Mouse (Mus musculus) midbrain, postnatal 0 days (tissue): Measurements from ENCODE around the gene Bco1. TPM values are rescaled to one million over a fixed set of nuclear protein-coding genes. Genes with fewer than 3 reads are reported as not detected.
A peak's percentile ranks its signal among the peaks of the same experiment; 100 is the strongest.

Experiments
- ATAC-seq: fragments of 200-750 bp; cut with Nextera tagmentation; 2 replicates; pipeline ENCODE4 v1.8.0; 2017; ENCODE audit warnings: moderate number of reproducible peaks, mild to moderate bottlenecking, moderate TSS enrichment, moderate library complexity; ENCODE audit not compliant: low FRiP score
- DNase-seq: peaks from one replicate; pipeline ENCODE4 v3.0.0-alpha.2; 2015; ENCODE audit warnings: low spot score
- H3K27ac ChIP-seq: fragments of 300-500 bp; sonication (generic); 2 replicates; pipeline ENCODE4 v1.5.1; 2014; ENCODE audit warnings: low read depth, mild to moderate bottlenecking, low read length, mixed read lengths
- H3K27me3 ChIP-seq: fragments of 300-500 bp; sonication (generic); 2 replicates; pipeline ENCODE4 v1.6.1; 2014; ENCODE audit warnings: low read length, control low read depth, mixed read lengths; ENCODE audit not compliant: insufficient read depth
- H3K36me3 ChIP-seq: fragments of 300-500 bp; sonication (generic); 2 replicates; pipeline ENCODE4 v1.6.1; 2014; ENCODE audit warnings: low read length, control low read depth, mixed read lengths; ENCODE audit not compliant: insufficient read depth
- H3K4me1 ChIP-seq: fragments of 300-500 bp; sonication (generic); 2 replicates; pipeline ENCODE4 v1.6.1; 2014; ENCODE audit warnings: mild to moderate bottlenecking, control low read depth, antibody characterized with exemption, low read length, mixed read lengths; ENCODE audit not compliant: insufficient read depth
- H3K4me2 ChIP-seq: fragments of 300-500 bp; sonication (generic); 2 replicates; pipeline ENCODE4 v1.6.1; 2014; ENCODE audit warnings: low read depth, mild to moderate bottlenecking, low read length, mixed read lengths; ENCODE audit not compliant: poor library complexity, severe bottlenecking
- H3K4me3 ChIP-seq: fragments of 300-500 bp; sonication (generic); 2 replicates; pipeline ENCODE4 v1.5.1; 2014; ENCODE audit warnings: low read depth, mild to moderate bottlenecking, low read length, moderate library complexity
- H3K9ac ChIP-seq: fragments of 300-500 bp; sonication (generic); replicated peaks from 2 replicates; pipeline ENCODE4 v1.6.1; 2014; ENCODE audit warnings: mild to moderate bottlenecking, low read length, moderate library complexity, mixed read lengths; ENCODE audit not compliant: poor library complexity, severe bottlenecking
- H3K9me3 ChIP-seq: fragments of 300-500 bp; sonication (generic); 2 replicates; pipeline ENCODE4 v1.6.1; 2016; ENCODE audit warnings: low read length, control low read depth
- CTCF ChIP-seq: IDR thresholded peaks from 2 replicates; pipeline ENCODE4 v1.5.1; 2016; ENCODE audit warnings: antibody characterized with exemption, mild to moderate bottlenecking
- WGBS: fragments of 180-500 bp; shearing (Covaris S2); extraction: QIAGEN DNeasy Blood & Tissue Kit; methylation state at CpG from one replicate; pipeline ENCODE4 v1.1.7; 2014; 5-methylcytosine and 5-hydroxymethylcytosine counted together
- polyA plus RNA-seq: library from polyadenylated mRNA; unstranded; fragments of >200 nt; fragmentation: Nextera tagmentation; extraction: Ambion mirVana; gene quantifications from 2 replicates; pipeline ENCODE4 v1.2.1, GENCODE M21; 2015
- total RNA-seq: library from RNA; depleted of rRNA; stranded (reverse); fragments of >200 nt; gene quantifications from 2 replicates; pipeline ENCODE4 v1.2.3, GENCODE M21; 2014

The Bco1 gene
- total and polyA plus RNA-seq, 2 experiments from 2014 or later: 0.27 to 0.52 TPM

DNA sequence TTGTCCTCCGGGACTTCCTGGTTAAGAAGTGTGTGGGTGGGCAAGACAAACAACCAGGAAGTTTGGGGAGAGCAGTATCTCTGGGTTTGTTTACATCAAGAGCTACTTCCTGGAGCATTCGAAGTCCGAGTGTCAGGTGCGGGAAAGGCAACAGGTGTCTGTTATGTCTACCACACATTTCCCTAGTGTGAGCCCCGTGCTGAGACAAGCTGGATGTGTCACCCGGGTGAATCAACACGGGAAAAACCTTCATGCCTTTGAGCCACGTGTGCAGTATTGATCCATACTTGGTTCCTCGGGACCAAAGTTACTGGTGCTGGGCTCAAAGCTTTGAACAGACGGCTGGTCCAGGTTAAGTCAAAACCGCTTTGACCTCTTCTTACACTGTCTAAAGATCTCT is 41.7 kb downstream of the Bco1 start:
- 75% methylated on average over 11 of the region's 11 CpGs for WGBS
- TF ChIP-seq CTCF: no peak
- no peak for DNase-seq
- Histone ChIP-seq H3K36me3 (no peaks in the 10 kb centered on the region), H3K27me3 (no peaks in the 10 kb centered on the region), H3K27ac (no peak overlapping the region), H3K9ac (no peak overlapping the region), H3K4me3 (no peak overlapping the region), H3K4me1 (no peaks in the 10 kb centered on the region), H3K4me2 (no peak overlapping the region), H3K9me3 (no peaks in the 10 kb centered on the region)
- ATAC-seq: no peak

DNA sequence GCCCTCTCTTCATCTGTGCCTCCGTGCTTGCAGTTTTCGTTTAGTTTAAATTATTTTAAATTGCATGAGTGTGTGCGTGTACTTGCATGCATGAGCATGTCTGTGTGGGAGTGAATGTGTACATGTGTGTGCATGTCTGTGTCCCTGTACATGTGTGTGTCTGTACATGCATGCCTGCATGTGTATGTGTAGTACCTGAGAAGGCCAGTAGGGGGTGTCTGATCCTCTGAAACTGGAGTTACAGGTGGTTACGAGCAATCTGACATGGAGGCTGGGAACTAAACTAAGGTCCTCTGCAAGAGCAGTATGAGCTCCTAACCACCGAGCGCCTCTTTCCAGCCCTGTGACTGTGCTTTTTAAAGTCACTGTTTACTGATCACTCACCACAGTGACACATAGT is 52.9 kb downstream of the Bco1 start:
- no peak overlapping the region for H3K4me3 ChIP-seq
- no peak for ATAC-seq

DNA sequence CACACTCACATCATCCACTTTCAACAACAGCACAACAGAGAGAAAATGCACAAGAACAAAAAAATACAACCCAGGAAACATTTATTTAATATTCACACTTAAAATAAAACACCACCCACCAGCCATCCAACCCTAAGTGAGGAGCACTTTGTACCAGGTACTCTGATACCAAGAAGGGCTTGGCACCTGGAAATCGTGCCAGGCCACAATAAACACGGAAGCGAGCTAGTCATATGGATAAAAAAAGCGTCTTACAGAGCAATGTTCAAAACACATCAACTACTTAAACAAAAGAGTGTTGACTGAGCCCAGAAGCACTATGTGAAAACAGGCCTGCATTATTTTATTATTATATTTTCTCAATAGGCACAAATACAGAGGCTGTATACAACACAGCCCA is 60.5 kb downstream of the Bco1 start:
- WGBS: 93% methylated on average over 4 of the region's 4 CpGs
- no peaks in the 10 kb centered on the region for H3K36me3 ChIP-seq

More for the DNA sequence above, 52.9 kb downstream of the Bco1 start:
- Histone ChIP-seq H3K27me3 (no peaks in the 10 kb centered on the region), H3K9me3 (no peaks in the 10 kb centered on the region), H3K27ac (no peak overlapping the region), H3K4me2 (no peak overlapping the region), H3K4me1 (no peaks in the 10 kb centered on the region), H3K9ac (no peak overlapping the region), H3K36me3 (no peaks in the 10 kb centered on the region)
- TF ChIP-seq CTCF: peak; percentile 47
- WGBS: 92% methylated on average over 6 of the region's 6 CpGs
- DNase-seq: no peak

DNA sequence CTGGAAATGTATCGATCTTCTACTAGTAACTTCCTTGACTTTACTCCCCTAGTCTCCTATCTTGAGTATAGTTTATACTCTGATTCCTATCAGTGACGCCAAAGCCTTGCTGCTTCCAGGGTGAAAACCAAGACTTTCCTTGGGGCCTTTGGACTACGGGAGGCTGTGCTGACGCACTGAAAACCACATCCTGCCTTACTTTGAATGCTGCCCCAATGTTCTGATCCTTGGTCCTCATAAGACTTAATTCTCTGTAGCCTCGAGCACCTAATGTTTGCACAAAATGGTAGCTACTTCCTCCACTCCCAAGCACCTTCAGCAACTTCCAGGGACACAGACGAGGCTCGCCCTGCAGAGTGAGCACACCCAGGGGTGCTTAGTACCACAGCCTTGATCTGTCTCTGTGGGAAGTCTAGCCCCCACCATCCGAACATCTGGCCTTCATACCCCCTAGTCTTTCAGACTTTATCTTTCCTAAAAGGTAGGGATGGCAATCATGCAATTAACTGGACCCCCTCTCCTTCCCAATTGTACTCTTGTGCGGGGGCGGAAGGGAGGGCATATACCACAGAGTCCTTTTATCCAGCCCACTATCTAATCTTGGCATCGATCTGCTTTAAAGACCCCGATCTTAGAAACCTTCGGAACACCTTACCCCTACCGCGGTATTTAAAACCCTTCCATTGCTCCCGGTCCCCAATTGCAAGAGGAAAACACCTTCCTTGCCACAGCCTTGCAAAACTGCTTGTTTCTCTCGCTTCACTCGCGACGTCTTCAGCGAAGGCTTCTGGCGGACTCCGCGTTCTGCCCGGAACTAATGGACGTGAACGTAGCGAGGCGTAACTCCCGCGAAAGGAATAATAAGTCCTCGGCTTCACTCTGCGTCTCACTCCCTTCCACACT is 61.5 kb downstream of the Bco1 start:
- ATAC-seq: no peak
- H3K9ac ChIP-seq: peak overlapping the region; percentile 66
- TF ChIP-seq CTCF: no peak
- H3K27ac ChIP-seq: peak overlapping the region; percentile 77
- H3K36me3 ChIP-seq: no peaks in the 10 kb centered on the region
- H3K27me3 ChIP-seq: no peaks in the 10 kb centered on the region
- H3K4me2 ChIP-seq: peak overlapping the region; percentile 83
- no peaks in the 10 kb centered on the region for H3K9me3 ChIP-seq
- DNase-seq: no peak
- H3K4me1 ChIP-seq: peaks cover 15% of the 10 kb centered on the region; the same call in 1 of the 2 replicates
- peak overlapping the region; percentile 86 for H3K4me3 ChIP-seq
- 12% methylated on average over 33 of the region's 33 CpGs for WGBS

More for the DNA sequence above, 60.5 kb downstream of the Bco1 start:
- 0 out of 2 replicates have a peak overlapping the region, but pooled peaks have one; percentile 83 for H3K4me2 ChIP-seq
- TF ChIP-seq CTCF: no peak
- H3K27me3 ChIP-seq: no peaks in the 10 kb centered on the region
- no peaks in the 10 kb centered on the region for H3K9me3 ChIP-seq
- H3K4me3 ChIP-seq: no peak overlapping the region
- H3K27ac ChIP-seq: no peak overlapping the region
- no peak overlapping the region for H3K9ac ChIP-seq
- ATAC-seq (no peak), DNase-seq (no peak)
- H3K4me1 ChIP-seq: peaks cover 15% of the 10 kb centered on the region; the same call in 1 of the 2 replicates

DNA sequence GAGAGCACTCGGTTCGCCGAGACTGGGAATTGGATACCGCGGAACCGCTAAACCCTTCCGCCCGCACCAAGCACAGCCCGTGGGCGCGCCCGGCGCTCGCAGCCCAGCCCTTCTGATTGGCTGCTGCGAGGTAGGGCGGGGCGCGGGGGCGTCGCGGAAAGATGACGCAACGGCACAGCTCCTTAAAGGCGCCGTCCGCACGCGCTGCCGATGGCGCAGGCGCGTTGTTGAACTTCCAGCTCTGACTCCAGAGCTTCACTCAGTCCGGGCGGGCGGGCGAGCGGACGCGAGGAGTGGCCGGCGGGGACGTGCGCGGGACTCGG is 62.1 kb downstream of the Bco1 start:
- DNase-seq (peak; percentile 98), ATAC-seq (peak; percentile 95)
- H3K27me3 ChIP-seq: no peaks in the 10 kb centered on the region
- peaks cover 15% of the 10 kb centered on the region; the same call in 1 of the 2 replicates for H3K4me1 ChIP-seq
- H3K9me3 ChIP-seq: no peaks in the 10 kb centered on the region
- WGBS: under 1% methylated on average over 45 of the region's 45 CpGs
- peak overlapping the region; percentile 83 for H3K4me2 ChIP-seq
- H3K27ac ChIP-seq: peak overlapping the region; percentile 77
- H3K4me3 ChIP-seq: peak overlapping the region; percentile 86
- no peak for TF ChIP-seq CTCF
- peak overlapping the region; percentile 77 for H3K9ac ChIP-seq
- no peaks in the 10 kb centered on the region for H3K36me3 ChIP-seq

DNA sequence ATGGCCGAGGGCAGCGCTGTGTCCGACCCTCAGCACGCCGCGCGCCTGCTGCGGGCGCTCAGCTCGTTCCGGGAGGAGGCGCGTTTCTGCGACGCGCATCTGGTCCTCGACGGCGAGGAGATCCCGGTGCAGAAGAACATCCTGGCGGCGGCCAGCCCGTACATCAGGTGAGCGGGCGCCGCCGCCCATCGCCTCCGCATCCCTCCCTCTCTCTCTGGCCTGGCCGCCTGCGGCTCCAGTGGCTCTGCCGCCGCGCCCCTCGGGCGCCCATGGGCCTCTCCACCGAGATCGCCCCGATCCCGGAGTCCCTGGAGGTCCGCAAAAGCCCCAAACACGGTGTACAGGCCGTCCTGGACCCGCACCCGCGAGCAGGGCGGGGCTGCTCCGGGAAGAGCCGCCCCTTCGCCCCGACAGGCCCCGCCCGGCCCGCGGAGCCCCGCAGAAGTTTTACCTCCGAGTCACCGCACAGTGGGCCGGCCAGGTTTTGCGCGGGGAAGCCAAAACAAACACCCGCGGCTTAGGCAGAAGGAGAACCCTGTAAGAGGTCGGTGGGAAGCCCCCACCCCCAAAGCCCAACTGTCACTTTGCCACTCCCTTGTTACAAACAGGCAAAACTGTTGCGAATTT is 62.6 kb downstream of the Bco1 start, which contains the start of gene Gan:
Gene Gan (plus strand): TSS at position 1 of the 627 bp plus-strand sequence.
- TF ChIP-seq CTCF: no peak
- Histone ChIP-seq H3K27me3 (no peaks in the 10 kb centered on the region), H3K4me2 (peak within 1 kb of the TSS; percentile 83), H3K27ac (peak within 1 kb of the TSS; percentile 77), H3K9me3 (no peaks in the 10 kb centered on the region), H3K9ac (peak within 1 kb of the TSS; percentile 77), H3K36me3 (no peaks in the 10 kb centered on the region), H3K4me1 (peaks cover 15% of the 10 kb centered on the region; the same call in 1 of the 2 replicates), H3K4me3 (peak within 1 kb of the TSS; percentile 86)
- ATAC-seq: peak; percentile 55; the same call in 1 of the 2 replicates
- DNase-seq: no peak
- WGBS: 0% methylated on average over 57 of the region's 65 CpGs
